22 mouse cellular contexts compared by ENCODE assay signal in genomic region chr7:102302471-102302870, GRCm38 (mm10).
"Had no signal": no experiment of that assay in that cellular context is flagged by ENCODE, and none has a peak within 500 bp of the region (broad histone marks: within the 10 kb centered on the region; RNA-seq: fewer than 3 reads in every experiment).

No protein-coding gene starts in this region.

- DNase-seq: gastrocnemius, postnatal 14 days; heart, postnatal 10 days; heart, postnatal 4 days; kidney, adult 18-20 months; kidney, adult 8-10 months; kidney, postnatal 14 days; layer of hippocampus, adult 9-11 months; layer of hippocampus, postnatal 36 days; left cerebral cortex, postnatal 4 days; liver; liver, embryonic 13.5 days had no signal

- H3K4me1 ChIP-seq: heart, embryonic 10.5 days; heart, embryonic 12.5 days; hindbrain, embryonic 10.5 days; hindbrain, embryonic 12.5 days; intestine, embryonic 15.5 days; limb, embryonic 12.5 days; liver, embryonic 13.5 days had no signal

- H3K27ac ChIP-seq: heart, embryonic 10.5 days; hindbrain, embryonic 10.5 days; hindbrain, embryonic 12.5 days; hindbrain, embryonic 14.5 days; intestine, embryonic 15.5 days; kidney, postnatal 0 days; limb, embryonic 12.5 days; liver, embryonic 13.5 days had no signal

- H3K9me3 ChIP-seq: heart, embryonic 10.5 days; heart, embryonic 12.5 days; hindbrain, embryonic 10.5 days; hindbrain, embryonic 12.5 days; intestine, embryonic 15.5 days; limb, embryonic 12.5 days; liver, embryonic 13.5 days had no signal

- H3K27me3 ChIP-seq: heart, embryonic 12.5 days; hindbrain, embryonic 12.5 days; intestine, embryonic 15.5 days; limb, embryonic 12.5 days; liver, embryonic 13.5 days had no signal

- H3K4me3 ChIP-seq: heart, embryonic 10.5 days; heart, embryonic 12.5 days; hindbrain, embryonic 10.5 days; hindbrain, embryonic 12.5 days; intestine, embryonic 15.5 days; limb, embryonic 12.5 days; liver, embryonic 13.5 days had no signal

- H3K36me3 ChIP-seq: heart, embryonic 10.5 days; heart, embryonic 12.5 days; hindbrain, embryonic 10.5 days; hindbrain, embryonic 12.5 days; intestine, embryonic 15.5 days; limb, embryonic 12.5 days; liver, embryonic 13.5 days had no signal

- ATAC-seq: hindbrain, embryonic 16.5 days; inflammation-experienced regulatory T-cells, adult 6 months; intestine, embryonic 15.5 days; intestine, postnatal 0 days had no signal
